Mouse (Mus musculus): Measurements from ENCODE around the gene Prkcz. TPM values are rescaled to one million over a fixed set of nuclear protein-coding genes. Genes with fewer than 3 reads are reported as not detected.
"Not testable (repeated sequence)": the region's sequence is repeated elsewhere in the genome, so short reads cannot be mapped to it uniquely, and the experiment has no call there.

The Prkcz gene
- total and polyA plus RNA-seq, 3 experiments = 0.16 to 11.8 (median 1.6) TPM

DNA sequence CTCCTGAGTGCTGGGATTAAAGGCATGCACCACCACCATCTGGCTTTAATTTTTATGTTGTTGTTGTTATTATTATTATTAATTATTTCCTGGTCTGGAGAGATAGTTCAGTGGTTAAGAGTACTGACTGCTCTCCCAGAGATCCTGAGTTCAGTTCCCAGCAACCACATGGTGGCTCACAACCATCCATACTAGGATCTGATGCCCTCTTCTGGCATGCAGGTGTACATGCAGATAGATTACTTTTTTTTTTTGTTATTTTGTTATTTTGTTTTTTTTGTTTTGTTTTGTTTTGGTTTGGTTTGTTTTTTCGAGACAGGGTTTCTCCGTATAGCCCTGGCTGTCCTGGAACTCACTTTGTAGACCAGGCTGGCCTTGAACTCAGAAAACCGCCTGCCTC, 113.1 kb downstream of the Prkcz start:
- H3K4me3 ChIP-seq (replicated peaks in 1 of 3; ENCODE audit: low read depth in 2 of 3, low read length in 2 of 3, poor library complexity in 1 of 3); H3K27ac ChIP-seq (ENCODE audit: insufficient read depth, low read depth); dilution Hi-C loops (cut with MboI; ENCODE audit: extremely low pct_ligation_motif_present, extremely low pct_unique_long_range_greater_than_20kb, low sequenced_read_pairs); H3K9me3 ChIP-seq (replicated peaks; ENCODE audit: low read length); H3K27me3 ChIP-seq (replicated peaks); H3K36me3 ChIP-seq (replicated peaks in 1 of 2; ENCODE audit: control insufficient read depth in 1 of 2, insufficient read depth in 1 of 2, low read length in 1 of 2); H3K9ac ChIP-seq (ENCODE audit: insufficient read depth, low read depth); H3K79me2 ChIP-seq (replicated peaks; ENCODE audit: control insufficient read depth, extremely low read depth, insufficient read depth, poor library complexity, severe bottlenecking); DNase-seq (ENCODE audit: extremely low read depth); H3K4me2 ChIP-seq (ENCODE audit: insufficient read depth, low read depth, poor library complexity, severe bottlenecking): not testable (repeated sequence)
- peak; percentile 3; the same call in 1 of the 2 replicates for TF ChIP-seq SMC3 (IDR thresholded peaks at IDR 0.05; ENCODE audit: low read depth, low read length)
- peak in 1 of 2 experiments; percentile 38; a peak in 1 of 4 replicates for TF ChIP-seq CTCF (conservative IDR thresholded peaks at IDR 0.05 in 1 of 2, IDR thresholded peaks at IDR 0.05 in 1 of 2; ENCODE audit: low read depth in 2 of 2, low read length in 2 of 2)
- TF ChIP-seq RAD21 (IDR thresholded peaks at IDR 0.05; ENCODE audit: low read depth, low read length) = peak; percentile 20
- TF ChIP-seq ZNF384 (IDR thresholded peaks at IDR 0.05; ENCODE audit: low read depth, low read length) = peak; percentile 29; the same call in 1 of the 2 replicates
- H3K4me1 ChIP-seq (ENCODE audit: control insufficient read depth in 1 of 2, insufficient read depth in 2 of 2) = peaks cover 37 to 68% of the 10 kb centered on the region in 2 experiments
- in situ Hi-C loops (cut with MboI; ENCODE audit: low pct_ligation_motif_present, low pct_unique_long_range_greater_than_20kb, low sequenced_read_pairs) = loop anchor here (5.0 to 25.0 kb wide), 4 partner anchors 56 to 363 kb away; partner anchors contain the start of genes Hes5 and Pank4

- Histone ChIP-seq H3K9ac (ENCODE audit: insufficient read depth, low read depth) (no peak overlapping the region), H3K4me2 (ENCODE audit: insufficient read depth, low read depth, poor library complexity, severe bottlenecking) (no peak overlapping the region), H3K27ac (ENCODE audit: insufficient read depth, low read depth) (no peak overlapping the region), H3K4me3 (replicated peaks in 1 of 3; ENCODE audit: low read depth in 2 of 3, low read length in 2 of 3, poor library complexity in 1 of 3) (no peak overlapping the region), H3K4me1 (ENCODE audit: control insufficient read depth in 1 of 2, insufficient read depth in 2 of 2) (peaks cover 37 to 59% of the 10 kb centered on the region in 2 experiments), H3K27me3 (replicated peaks) (peaks cover 11% of the 10 kb centered on the region), H3K9me3 (replicated peaks; ENCODE audit: low read length) (peaks cover 4% of the 10 kb centered on the region), H3K79me2 (replicated peaks; ENCODE audit: control insufficient read depth, extremely low read depth, insufficient read depth, poor library complexity, severe bottlenecking) (no peaks in the 10 kb centered on the region), H3K36me3 (replicated peaks in 1 of 2; ENCODE audit: control insufficient read depth in 1 of 2, insufficient read depth in 1 of 2, low read length in 1 of 2) (no peaks in the 10 kb centered on the region)
- no peak for DNase-seq (ENCODE audit: extremely low read depth)
- dilution Hi-C loops (cut with MboI; ENCODE audit: extremely low pct_ligation_motif_present, extremely low pct_unique_long_range_greater_than_20kb, low sequenced_read_pairs) (no loop called here), in situ Hi-C loops (cut with MboI; ENCODE audit: low pct_ligation_motif_present, low pct_unique_long_range_greater_than_20kb, low sequenced_read_pairs) (loop anchor here (5.0 to 25.0 kb wide), 4 partner anchors 54 to 362 kb away; partner anchors contain the start of genes Hes5 and Pank4)
- TF ChIP-seq ZMIZ1 (IDR thresholded peaks at IDR 0.05; ENCODE audit: low read depth, low read length) = no peak
These were observed 114.5 kb downstream of the Prkcz start for GRCm38 (mm10) chr4:155246691-155247105.

GRCm38 (mm10) chr4:155245770-155246492, 115.2 kb downstream of the Prkcz start:
- no peak overlapping the region for H3K9ac ChIP-seq (ENCODE audit: insufficient read depth, low read depth)
- in situ Hi-C loops (cut with MboI; ENCODE audit: low pct_ligation_motif_present, low pct_unique_long_range_greater_than_20kb, low sequenced_read_pairs) (loop anchor here (5.0 to 25.0 kb wide), 4 partner anchors 54 to 361 kb away; partner anchors contain the start of genes Hes5 and Pank4), dilution Hi-C loops (cut with MboI; ENCODE audit: extremely low pct_ligation_motif_present, extremely low pct_unique_long_range_greater_than_20kb, low sequenced_read_pairs) (no loop called here)
- peak; percentile 69 for TF ChIP-seq BHLHE40 (IDR thresholded peaks at IDR 0.05; ENCODE audit: low read depth, low read length)
- no peak for TF ChIP-seq PAX5 (IDR thresholded peaks at IDR 0.05; ENCODE audit: low read length)
- no peak for TF ChIP-seq MAZ (IDR thresholded peaks at IDR 0.05; ENCODE audit: low read depth, low read length)
- peak; percentile 50; the same call in 1 of the 2 replicates for TF ChIP-seq MYC (IDR thresholded peaks at IDR 0.05; ENCODE audit: low read depth, low read length)
- peak; percentile 74 for TF ChIP-seq MEF2A (IDR thresholded peaks at IDR 0.05; ENCODE audit: borderline replicate concordance, low read depth, low read length)
- TF ChIP-seq EP300 (IDR thresholded peaks at IDR 0.05; ENCODE audit: low read length) = peak; percentile 71
- peak; percentile 65 for TF ChIP-seq ETS1 (conservative IDR thresholded peaks at IDR 0.05; ENCODE audit: low read depth, low read length)
- peak; percentile 84 for TF ChIP-seq TCF12 (IDR thresholded peaks at IDR 0.05; ENCODE audit: low read depth, low read length)
- TF ChIP-seq UBTF (IDR thresholded peaks at IDR 0.05; ENCODE audit: low read depth, low read length) = no peak
- no peak for TF ChIP-seq SMC3 (IDR thresholded peaks at IDR 0.05; ENCODE audit: low read depth, low read length)
- peak; percentile 65; the same call in 1 of the 2 replicates for TF ChIP-seq IRF4 (IDR thresholded peaks at IDR 0.05; ENCODE audit: low read depth, low read length)
- TF ChIP-seq CTCF (conservative IDR thresholded peaks at IDR 0.05 in 1 of 2, IDR thresholded peaks at IDR 0.05 in 1 of 2; ENCODE audit: low read depth in 2 of 2, low read length in 2 of 2) = no peak
- 0 out of 2 replicates have a peak, but pooled peaks have one; percentile 24 for TF ChIP-seq ELF1 (IDR thresholded peaks at IDR 0.05; ENCODE audit: low read depth, low read length)
- no peak overlapping the region for H3K27ac ChIP-seq (ENCODE audit: insufficient read depth, low read depth)
- peaks cover 14% of the 10 kb centered on the region for H3K27me3 ChIP-seq (replicated peaks)
- H3K36me3 ChIP-seq (replicated peaks in 1 of 2; ENCODE audit: control insufficient read depth in 1 of 2, insufficient read depth in 1 of 2, low read length in 1 of 2) = no peaks in the 10 kb centered on the region
- peaks cover 4% of the 10 kb centered on the region for H3K9me3 ChIP-seq (replicated peaks; ENCODE audit: low read length)
- H3K4me2 ChIP-seq (ENCODE audit: insufficient read depth, low read depth, poor library complexity, severe bottlenecking) = peak overlapping the region; percentile 41
- H3K4me1 ChIP-seq (ENCODE audit: control insufficient read depth in 1 of 2, insufficient read depth in 2 of 2) = peaks cover 37 to 52% of the 10 kb centered on the region in 2 experiments
- no peaks in the 10 kb centered on the region for H3K79me2 ChIP-seq (replicated peaks; ENCODE audit: control insufficient read depth, extremely low read depth, insufficient read depth, poor library complexity, severe bottlenecking)
- peak; percentile 50 for DNase-seq (ENCODE audit: extremely low read depth)
- H3K4me3 ChIP-seq (replicated peaks in 1 of 3; ENCODE audit: low read depth in 2 of 3, low read length in 2 of 3, poor library complexity in 1 of 3) = no peak overlapping the region
